Mouse (Mus musculus): Measurements from ENCODE around the gene Olfr1178. TPM values are rescaled to one million over a fixed set of nuclear protein-coding genes. Genes with fewer than 3 reads are reported as not detected.

Olfr1178 gene
- total RNA-seq (2015) (not detected in 2 replicates), total RNA-seq (2017) (not detected in 2 replicates)

GRCm38 (mm10) chr2:88386762-88387161, at the start of gene Olfr1178:
Gene Olfr1178 (plus strand): TSS chr2:88387062.
- no peak for ATAC-seq (replicated peaks; ENCODE audit: poor library complexity)

- ATAC-seq (replicated peaks; ENCODE audit: poor library complexity), result no peak
These were observed 40.5 kb upstream of the Olfr1178 start, which contains the start of gene Olfr1177-ps for GRCm38 (mm10) chr2:88346392-88346791. Gene Olfr1177-ps (minus strand): TSS chr2:88346492.

- peak; percentile 65 for ATAC-seq (replicated peaks; ENCODE audit: poor library complexity)
These were observed 30.6 kb upstream of the Olfr1178 start for GRCm38 (mm10) chr2:88356304-88356703.

GRCm38 (mm10) chr2:88406353-88406752, 19.5 kb downstream of the Olfr1178 start, which contains the start of gene Olfr1179:
Gene Olfr1179 (minus strand): TSS chr2:88406453.
- ATAC-seq (replicated peaks; ENCODE audit: poor library complexity), result no peak

- no peak for ATAC-seq (replicated peaks; ENCODE audit: poor library complexity)
These were observed 32.2 kb downstream of the Olfr1178 start, which contains the start of gene Olfr1180 for GRCm38 (mm10) chr2:88419051-88419450. Gene Olfr1180 (minus strand): TSS chr2:88419151.

- no peak for ATAC-seq (replicated peaks; ENCODE audit: poor library complexity)
These were observed 39.2 kb downstream of the Olfr1178 start, which contains the start of gene Olfr1181 for GRCm38 (mm10) chr2:88426071-88426470. Gene Olfr1181 (minus strand): TSS chr2:88426171.

GRCm38 (mm10) chr2:88449031-88449430, 62.2 kb downstream of the Olfr1178 start, which contains the start of gene Gm13757:
Gene Gm13757 (minus strand): TSS chr2:88449131.
- ATAC-seq (replicated peaks; ENCODE audit: poor library complexity), result no peak

Other genes with a start within 250 kb of the Olfr1178 start
- gene Olfr1167, start 231.9 kb upstream of the Olfr1178 start, total RNA-seq (2015), result not detected in 2 replicates
- not detected in 2 replicates for gene Olfr1167, start 231.9 kb upstream of the Olfr1178 start, total RNA-seq (2017)
- not detected in 2 replicates for gene Olfr1168, start 205.2 kb upstream of the Olfr1178 start, total RNA-seq (2015)
- gene Olfr1168, start 205.2 kb upstream of the Olfr1178 start, total RNA-seq (2017), result not detected in 2 replicates
- gene Olfr1170, start 158.7 kb upstream of the Olfr1178 start, total RNA-seq (2015), result not detected in 2 replicates
- gene Olfr1170, start 158.7 kb upstream of the Olfr1178 start, total RNA-seq (2017), result not detected in 2 replicates
- not detected in 2 replicates for gene Olfr1173, start 107.2 kb upstream of the Olfr1178 start, total RNA-seq (2015)
- gene Olfr1173, start 107.2 kb upstream of the Olfr1178 start, total RNA-seq (2017), result not detected in 2 replicates
- gene Olfr1174-ps, start 71.9 kb upstream of the Olfr1178 start, total RNA-seq (2015), result not detected in 2 replicates
- gene Olfr1174-ps, start 71.9 kb upstream of the Olfr1178 start, total RNA-seq (2017), result not detected in 2 replicates
- gene Olfr1175-ps, start 59.8 kb upstream of the Olfr1178 start, total RNA-seq (2015), result not detected in 2 replicates
- gene Olfr1175-ps, start 59.8 kb upstream of the Olfr1178 start, total RNA-seq (2017), result not detected in 2 replicates
- gene Olfr1176, start 50.3 kb upstream of the Olfr1178 start, total RNA-seq (2015), result not detected in 2 replicates
- gene Olfr1176, start 50.3 kb upstream of the Olfr1178 start, total RNA-seq (2017), result not detected in 2 replicates
- gene Olfr1177-ps, start 40.6 kb upstream of the Olfr1178 start, total RNA-seq (2015), result not detected in 2 replicates
- gene Olfr1177-ps, start 40.6 kb upstream of the Olfr1178 start, total RNA-seq (2017), result not detected in 2 replicates
- gene Olfr1179, start 19.4 kb downstream of the Olfr1178 start, total RNA-seq (2015), result not detected in 2 replicates
- not detected in 2 replicates for gene Olfr1179, start 19.4 kb downstream of the Olfr1178 start, total RNA-seq (2017)
- not detected in 2 replicates for gene Olfr1180, start 32.1 kb downstream of the Olfr1178 start, total RNA-seq (2015)
- not detected in 2 replicates for gene Olfr1180, start 32.1 kb downstream of the Olfr1178 start, total RNA-seq (2017)
- not detected in 2 replicates for gene Olfr1181, start 39.1 kb downstream of the Olfr1178 start, total RNA-seq (2015)
- gene Olfr1181, start 39.1 kb downstream of the Olfr1178 start, total RNA-seq (2017), result not detected in 2 replicates
- not detected in 2 replicates for gene Gm13757, start 62.1 kb downstream of the Olfr1178 start, total RNA-seq (2015)
- not detected in 2 replicates for gene Gm13757, start 62.1 kb downstream of the Olfr1178 start, total RNA-seq (2017)
- gene Olfr1183, start 67.8 kb downstream of the Olfr1178 start, total RNA-seq (2015), result not detected in 2 replicates
- gene Olfr1183, start 67.8 kb downstream of the Olfr1178 start, total RNA-seq (2017), result not detected in 2 replicates
- gene Olfr1184, start 96.5 kb downstream of the Olfr1178 start, total RNA-seq (2015), result not detected in 2 replicates
- not detected in 2 replicates for gene Olfr1184, start 96.5 kb downstream of the Olfr1178 start, total RNA-seq (2017)
- not detected in 2 replicates for gene Olfr1185-ps1, start 106.3 kb downstream of the Olfr1178 start, total RNA-seq (2015)
- not detected in 2 replicates for gene Olfr1185-ps1, start 106.3 kb downstream of the Olfr1178 start, total RNA-seq (2017)
- not detected in 2 replicates for gene Olfr1186, start 131.5 kb downstream of the Olfr1178 start, total RNA-seq (2015)
- not detected in 2 replicates for gene Olfr1186, start 131.5 kb downstream of the Olfr1178 start, total RNA-seq (2017)
- gene Olfr1188, start 169.9 kb downstream of the Olfr1178 start, total RNA-seq (2015), result not detected in 2 replicates
- not detected in 2 replicates for gene Olfr1188, start 169.9 kb downstream of the Olfr1178 start, total RNA-seq (2017)
- not detected in 2 replicates for gene Olfr1189, start 199.4 kb downstream of the Olfr1178 start, total RNA-seq (2015)
- gene Olfr1189, start 199.4 kb downstream of the Olfr1178 start, total RNA-seq (2017), result not detected in 2 replicates